Mouse (Mus musculus) lung, embryonic 15.5 days (tissue): ENCODE measurements at regions not wholly inside any gene's neighbourhood (a gene's known extent, or its start where the extent isn't known, plus 50 kb on each side); places are given as distances from the start of the nearest gene placed in this dataset.

Experiments
- ATAC-seq: fragments of 200-750 bp; cut with Nextera tagmentation; 2 replicates; pipeline ENCODE4 v1.8.0; 2017; ENCODE audit warnings: moderate number of reproducible peaks, borderline replicate concordance; ENCODE audit not compliant: low FRiP score, low TSS enrichment; ENCODE audit errors: extremely low read depth
- H3K27ac ChIP-seq: fragments of 300-500 bp; sonication (generic); 2 replicates; pipeline ENCODE4 v1.5.1; 2015; ENCODE audit warnings: moderate library complexity, mild to moderate bottlenecking, inconsistent platforms
- H3K27me3 ChIP-seq: fragments of 300-500 bp; sonication (generic); 2 replicates; pipeline ENCODE4 v1.6.1; 2015; ENCODE audit warnings: inconsistent platforms
- H3K36me3 ChIP-seq: fragments of 300-500 bp; sonication (generic); 2 replicates; pipeline ENCODE4 v1.6.1; 2015; ENCODE audit warnings: inconsistent platforms
- H3K4me1 ChIP-seq: fragments of 300-500 bp; sonication (generic); 2 replicates; pipeline ENCODE4 v1.6.1; 2015; ENCODE audit warnings: inconsistent platforms
- H3K4me2 ChIP-seq: fragments of 300-500 bp; sonication (generic); 2 replicates; pipeline ENCODE4 v1.6.1; 2015; ENCODE audit warnings: inconsistent platforms, mild to moderate bottlenecking, moderate library complexity
- H3K4me3 ChIP-seq: fragments of 300-500 bp; sonication (generic); 2 replicates; pipeline ENCODE4 v1.5.1; 2015; ENCODE audit warnings: mild to moderate bottlenecking, inconsistent platforms
- H3K9ac ChIP-seq: fragments of 300-500 bp; sonication (generic); 2 replicates; pipeline ENCODE4 v1.6.1; 2015; ENCODE audit warnings: inconsistent platforms
- H3K9me3 ChIP-seq: fragments of 300-500 bp; sonication (generic); 2 replicates; pipeline ENCODE4 v1.6.1; 2016; ENCODE audit warnings: inconsistent platforms
- WGBS: fragments of 180-500 bp; shearing (Covaris S2); methylation state at CpG from one replicate; pipeline ENCODE4 v1.1.7; 2015; 5-methylcytosine and 5-hydroxymethylcytosine counted together

DNA sequence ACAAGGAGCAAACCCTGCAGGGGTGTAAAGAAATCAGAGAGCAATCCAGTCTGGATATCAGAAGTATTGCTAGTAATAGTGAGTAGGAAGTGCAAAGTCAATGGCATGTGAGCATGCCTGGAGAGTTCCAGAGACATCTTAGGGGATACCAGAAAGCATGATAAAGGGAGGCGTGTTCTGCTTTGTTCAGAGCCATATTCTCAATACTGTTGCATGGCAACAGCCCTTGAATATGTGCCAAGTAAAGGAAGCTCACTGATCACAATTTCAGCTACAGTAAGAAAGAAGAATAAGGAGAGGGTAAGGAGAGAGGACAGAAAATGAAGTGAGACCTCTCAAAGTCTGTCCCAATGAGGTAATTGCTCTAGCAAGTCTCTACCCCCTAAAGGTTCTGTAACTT, 92.1 kb upstream of the Thrb start:
- Histone ChIP-seq H3K9me3 (no peaks in the 10 kb centered on the region), H3K27me3 (no peaks in the 10 kb centered on the region), H3K27ac (no peak overlapping the region), H3K9ac (no peak overlapping the region), H3K4me1 (no peaks in the 10 kb centered on the region), H3K36me3 (no peaks in the 10 kb centered on the region), H3K4me2 (no peak overlapping the region), H3K4me3 (no peak overlapping the region)
- ATAC-seq, result no peak
- 68% methylated on average over 1 of the region's 1 CpGs for WGBS

- no peaks in the 10 kb centered on the region for H3K36me3 ChIP-seq
- no peak overlapping the region for H3K27ac ChIP-seq
- WGBS, result 44% methylated on average over 2 of the region's 2 CpGs
- no peak overlapping the region for H3K4me2 ChIP-seq
- H3K9ac ChIP-seq, result no peak overlapping the region
- H3K4me3 ChIP-seq, result no peak overlapping the region
- ATAC-seq, result peak; percentile 65; the same call in 1 of the 2 replicates
- no peaks in the 10 kb centered on the region for H3K9me3 ChIP-seq
- H3K4me1 ChIP-seq, result no peaks in the 10 kb centered on the region
- no peaks in the 10 kb centered on the region for H3K27me3 ChIP-seq
Measured at GRCm38 (mm10) chr14:17569087-17569636, 90.9 kb upstream of the Thrb start.

DNA sequence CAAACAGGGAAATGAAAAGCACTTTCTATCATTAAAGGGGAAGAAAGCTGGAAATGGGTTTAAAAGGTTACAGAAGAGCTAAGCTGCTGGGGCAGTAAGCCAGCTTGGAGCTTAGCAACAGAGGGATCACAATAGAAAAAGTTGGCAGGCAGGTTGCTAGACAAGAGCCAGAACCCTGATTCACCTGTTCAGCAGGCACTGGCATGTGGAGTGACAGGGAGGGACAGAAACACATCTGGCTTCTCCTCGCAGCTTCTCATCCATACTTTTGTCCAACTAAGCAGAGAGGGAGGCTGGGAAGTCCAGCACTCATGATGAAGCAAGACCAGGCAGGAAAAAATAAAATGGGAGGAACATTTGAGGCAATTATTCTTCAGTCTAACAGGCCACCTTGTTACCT, 81.3 kb upstream of the Thrb start:
- H3K4me2 ChIP-seq, result no peak overlapping the region

GRCm38 (mm10) chr14:17589595-17589994, 70.5 kb upstream of the Thrb start:
- Histone ChIP-seq H3K4me3 (no peak overlapping the region), H3K4me2 (no peak overlapping the region), H3K36me3 (no peaks in the 10 kb centered on the region), H3K27me3 (no peaks in the 10 kb centered on the region), H3K4me1 (no peaks in the 10 kb centered on the region), H3K9me3 (no peaks in the 10 kb centered on the region), H3K9ac (no peak overlapping the region), H3K27ac (no peak overlapping the region)
- no peak for ATAC-seq

More for the DNA sequence above, 81.3 kb upstream of the Thrb start:
- WGBS, result 70% methylated on average over 1 of the region's 1 CpGs
- H3K9me3 ChIP-seq, result no peaks in the 10 kb centered on the region
- no peak overlapping the region for H3K9ac ChIP-seq
- no peak for ATAC-seq
- H3K4me3 ChIP-seq, result no peak overlapping the region
- no peaks in the 10 kb centered on the region for H3K4me1 ChIP-seq
- no peaks in the 10 kb centered on the region for H3K36me3 ChIP-seq
- H3K27ac ChIP-seq, result no peak overlapping the region
- H3K27me3 ChIP-seq, result no peaks in the 10 kb centered on the region

DNA sequence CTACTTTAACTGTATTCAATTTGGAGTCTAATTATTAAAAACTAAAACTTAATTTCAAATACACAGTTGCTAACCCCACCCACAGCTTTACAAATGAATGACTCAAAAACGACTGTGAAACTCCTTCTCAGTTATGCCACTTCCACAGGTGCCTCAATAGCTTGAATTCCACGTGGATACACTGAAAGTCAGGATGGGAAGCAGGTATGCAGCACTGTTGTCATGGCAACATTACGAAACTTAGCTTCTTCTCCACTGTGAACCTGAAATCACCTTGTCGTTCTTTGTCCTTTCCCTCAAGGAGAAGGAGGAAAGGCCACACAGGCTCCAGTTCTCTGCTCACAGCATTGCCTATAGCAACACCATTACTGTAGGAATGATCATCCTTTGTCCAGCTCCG, 60.5 kb upstream of the Thrb start:
- H3K9me3 ChIP-seq, result no peaks in the 10 kb centered on the region
- no peak overlapping the region for H3K9ac ChIP-seq
- no peaks in the 10 kb centered on the region for H3K4me1 ChIP-seq
- no peak overlapping the region for H3K4me3 ChIP-seq
- no peaks in the 10 kb centered on the region for H3K36me3 ChIP-seq
- no peak overlapping the region for H3K27ac ChIP-seq
- WGBS, result 54% methylated on average over 5 of the region's 5 CpGs
- H3K27me3 ChIP-seq, result no peaks in the 10 kb centered on the region
- ATAC-seq, result no peak
- H3K4me2 ChIP-seq, result no peak overlapping the region

- no peak overlapping the region for H3K9ac ChIP-seq
- no peaks in the 10 kb centered on the region for H3K9me3 ChIP-seq
- H3K4me1 ChIP-seq, result no peaks in the 10 kb centered on the region
- no peak overlapping the region for H3K4me2 ChIP-seq
- no peak overlapping the region for H3K4me3 ChIP-seq
- no peaks in the 10 kb centered on the region for H3K27me3 ChIP-seq
- no peaks in the 10 kb centered on the region for H3K36me3 ChIP-seq
- ATAC-seq, result no peak
- 74% methylated on average over 1 of the region's 1 CpGs for WGBS
- H3K27ac ChIP-seq, result no peak overlapping the region
Measured at GRCm38 (mm10) chr14:17602357-17602756, 57.7 kb upstream of the Thrb start.

DNA sequence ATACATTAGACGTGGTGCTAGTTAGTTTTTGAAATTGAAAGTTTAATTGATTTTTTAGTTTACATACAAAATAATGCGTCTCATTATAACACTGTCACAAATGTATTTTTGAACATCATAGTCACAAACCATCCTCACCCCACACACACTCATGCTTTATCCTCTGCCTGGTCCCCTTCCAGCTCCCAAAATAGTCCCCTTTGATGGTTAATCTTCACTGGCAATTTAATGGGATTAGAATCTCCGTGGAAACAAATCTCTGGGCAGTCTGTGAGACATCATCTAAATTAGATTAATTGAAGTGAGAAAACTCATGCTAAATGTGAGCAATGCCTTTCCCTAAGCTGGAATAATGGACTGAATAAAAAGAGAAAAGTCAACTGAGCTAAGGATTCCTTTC, 54.0 kb upstream of the Thrb start:
- H3K4me3 ChIP-seq, result no peak overlapping the region
- 45% methylated on average over 3 of the region's 3 CpGs for WGBS
- H3K9me3 ChIP-seq, result no peaks in the 10 kb centered on the region

GRCm38 (mm10) chr14:17607186-17607585, 52.9 kb upstream of the Thrb start:
- no peak for ATAC-seq
- 81% methylated on average over 2 of the region's 2 CpGs for WGBS
- Histone ChIP-seq H3K36me3 (no peaks in the 10 kb centered on the region), H3K4me2 (no peak overlapping the region), H3K27ac (no peak overlapping the region), H3K4me1 (no peaks in the 10 kb centered on the region), H3K27me3 (no peaks in the 10 kb centered on the region), H3K4me3 (no peak overlapping the region), H3K9me3 (no peaks in the 10 kb centered on the region), H3K9ac (no peak overlapping the region)

More for the DNA sequence above, 54.0 kb upstream of the Thrb start:
- H3K4me2 ChIP-seq, result no peak overlapping the region
- no peak overlapping the region for H3K9ac ChIP-seq
- no peaks in the 10 kb centered on the region for H3K27me3 ChIP-seq
- no peak for ATAC-seq
- no peaks in the 10 kb centered on the region for H3K4me1 ChIP-seq
- H3K27ac ChIP-seq, result no peak overlapping the region
- no peaks in the 10 kb centered on the region for H3K36me3 ChIP-seq
